Mouse (Mus musculus): ENCODE data around the gene Rasl12. TPM values are rescaled to one million over a fixed set of nuclear protein-coding genes. Genes with fewer than 3 reads are reported as not detected.

Gene Rasl12
- polyA plus RNA-seq, 1 experiment from 2014 or later, result 6.3 TPM

GRCm38 (mm10) chr9:65381017-65381590, 17.2 kb upstream of the Rasl12 start:
- 76% methylated on average over 4 of the region's 4 CpGs for WGBS
- H3K4me1 ChIP-seq, result no peaks in the 10 kb centered on the region
- no peak for ATAC-seq
- no peak overlapping the region for H3K4me3 ChIP-seq
- H3K27me3 ChIP-seq, result no peaks in the 10 kb centered on the region
- no peaks in the 10 kb centered on the region for H3K9me3 ChIP-seq (replicated peaks)
- no peak overlapping the region for H3K4me2 ChIP-seq
- H3K27ac ChIP-seq, result no peak overlapping the region
- no peak overlapping the region for H3K9ac ChIP-seq
- H3K36me3 ChIP-seq (ENCODE audit: poor library complexity, severe bottlenecking), result peaks cover 12% of the 10 kb centered on the region; the same call in 1 of the 2 replicates

- no peak overlapping the region for H3K9ac ChIP-seq
- 0 out of 2 replicates have a peak, but pooled peaks cover 9% of the 10 kb centered on the region for H3K4me1 ChIP-seq
- peaks cover 8% of the 10 kb centered on the region; the same call in 1 of the 2 replicates for H3K36me3 ChIP-seq (ENCODE audit: poor library complexity, severe bottlenecking)
- WGBS, result 79% methylated on average over 6 of the region's 6 CpGs
- H3K4me3 ChIP-seq, result no peak overlapping the region
- no peaks in the 10 kb centered on the region for H3K9me3 ChIP-seq (replicated peaks)
- ATAC-seq, result no peak
- no peak overlapping the region for H3K4me2 ChIP-seq
- H3K27me3 ChIP-seq, result no peaks in the 10 kb centered on the region
- H3K27ac ChIP-seq, result no peak overlapping the region
Measured at GRCm38 (mm10) chr9:65382031-65382750, 16.1 kb upstream of the Rasl12 start.

GRCm38 (mm10) chr9:65382751-65383097, 15.6 kb upstream of the Rasl12 start:
- Histone ChIP-seq H3K36me3 (ENCODE audit: poor library complexity, severe bottlenecking) (peaks cover 2% of the 10 kb centered on the region; the same call in 1 of the 2 replicates), H3K9ac (no peak overlapping the region), H3K4me3 (no peak overlapping the region), H3K4me2 (no peak overlapping the region), H3K27ac (no peak overlapping the region), H3K9me3 (replicated peaks) (no peaks in the 10 kb centered on the region), H3K4me1 (0 out of 2 replicates have a peak, but pooled peaks cover 9% of the 10 kb centered on the region), H3K27me3 (no peaks in the 10 kb centered on the region)
- WGBS, result 56% methylated on average over 3 of the region's 3 CpGs
- no peak for ATAC-seq

- ATAC-seq, result no peak
- 57% methylated on average over 3 of the region's 3 CpGs for WGBS
- no peaks in the 10 kb centered on the region for H3K36me3 ChIP-seq (ENCODE audit: poor library complexity, severe bottlenecking)
Measured at GRCm38 (mm10) chr9:65384276-65384675, 14.0 kb upstream of the Rasl12 start.

GRCm38 (mm10) chr9:65386373-65387140, 11.7 kb upstream of the Rasl12 start:
- Histone ChIP-seq H3K9me3 (replicated peaks) (no peaks in the 10 kb centered on the region), H3K4me3 (no peak overlapping the region), H3K9ac (no peak overlapping the region), H3K36me3 (ENCODE audit: poor library complexity, severe bottlenecking) (no peaks in the 10 kb centered on the region), H3K4me1 (peaks cover 15% of the 10 kb centered on the region), H3K4me2 (no peak overlapping the region), H3K27me3 (peaks cover 30% of the 10 kb centered on the region), H3K27ac (no peak overlapping the region)
- 37% methylated on average over 8 of the region's 8 CpGs for WGBS
- no peak for ATAC-seq

More at GRCm38 (mm10) chr9:65384276-65384675, 14.0 kb upstream of the Rasl12 start:
- 0 out of 2 replicates have a peak, but pooled peaks cover 9% of the 10 kb centered on the region for H3K4me1 ChIP-seq
- no peak overlapping the region for H3K4me2 ChIP-seq
- no peak overlapping the region for H3K4me3 ChIP-seq
- H3K27me3 ChIP-seq, result peaks cover 7% of the 10 kb centered on the region
- H3K27ac ChIP-seq, result no peak overlapping the region
- H3K9ac ChIP-seq, result no peak overlapping the region
- no peaks in the 10 kb centered on the region for H3K9me3 ChIP-seq (replicated peaks)

- H3K9ac ChIP-seq, result peak overlapping the region; percentile 40; the same call in 1 of the 2 replicates
- H3K9me3 ChIP-seq (replicated peaks), result no peaks in the 10 kb centered on the region
- peak; percentile 58 for ATAC-seq
- H3K27me3 ChIP-seq, result peaks cover 51% of the 10 kb centered on the region
- peak overlapping the region; percentile 61 for H3K4me2 ChIP-seq
- H3K27ac ChIP-seq, result no peak overlapping the region
- H3K36me3 ChIP-seq (ENCODE audit: poor library complexity, severe bottlenecking), result no peaks in the 10 kb centered on the region
- peaks cover 15% of the 10 kb centered on the region for H3K4me1 ChIP-seq
- 18% methylated on average over 92 of the region's 96 CpGs for WGBS
- H3K4me3 ChIP-seq, result peak overlapping the region; percentile 41
Measured at GRCm38 (mm10) chr9:65390752-65391612, 7.3 kb upstream of the Rasl12 start.

GRCm38 (mm10) chr9:65391613-65391964, 6.7 kb upstream of the Rasl12 start, which contains the start of gene Kbtbd13:
Kbtbd13 (minus strand) TSS chr9:65391652.
- Histone ChIP-seq H3K9ac (peak within 1 kb of the TSS; percentile 40; the same call in 1 of the 2 replicates), H3K27me3 (peaks cover 55% of the 10 kb centered on the region)

GRCm38 (mm10) chr9:65392638-65393364, 5.5 kb upstream of the Rasl12 start:
- Histone ChIP-seq H3K36me3 (ENCODE audit: poor library complexity, severe bottlenecking) (no peaks in the 10 kb centered on the region), H3K27ac (no peak overlapping the region), H3K9me3 (replicated peaks) (no peaks in the 10 kb centered on the region), H3K9ac (no peak overlapping the region), H3K27me3 (peaks cover 55% of the 10 kb centered on the region), H3K4me3 (no peak overlapping the region), H3K4me1 (peaks cover 7% of the 10 kb centered on the region), H3K4me2 (no peak overlapping the region)
- ATAC-seq, result no peak
- WGBS, result 30% methylated on average over 6 of the region's 6 CpGs

More at GRCm38 (mm10) chr9:65391613-65391964, 6.7 kb upstream of the Rasl12 start, which contains the start of gene Kbtbd13:
- Histone ChIP-seq H3K4me1 (peaks cover 10% of the 10 kb centered on the region), H3K9me3 (replicated peaks) (no peaks in the 10 kb centered on the region), H3K36me3 (ENCODE audit: poor library complexity, severe bottlenecking) (no peaks in the 10 kb centered on the region), H3K4me3 (peak within 1 kb of the TSS; percentile 41), H3K27ac (no peak within 1 kb of the TSS), H3K4me2 (peak within 1 kb of the TSS; percentile 61)
- 42% methylated on average over 8 of the region's 8 CpGs for WGBS
- no peak for ATAC-seq

- WGBS, result 53% methylated on average over 2 of the region's 2 CpGs
- Histone ChIP-seq H3K4me3 (no peak overlapping the region), H3K4me1 (peaks cover 15% of the 10 kb centered on the region), H3K4me2 (no peak overlapping the region), H3K36me3 (ENCODE audit: poor library complexity, severe bottlenecking) (no peaks in the 10 kb centered on the region), H3K27me3 (peaks cover 55% of the 10 kb centered on the region), H3K9ac (no peak overlapping the region), H3K27ac (no peak overlapping the region), H3K9me3 (replicated peaks) (no peaks in the 10 kb centered on the region)
- no peak for ATAC-seq
Measured at GRCm38 (mm10) chr9:65393606-65394005, 4.7 kb upstream of the Rasl12 start.

- no peaks in the 10 kb centered on the region for H3K9me3 ChIP-seq (replicated peaks)
- no peak overlapping the region for H3K4me2 ChIP-seq
- WGBS, result 72% methylated on average over 2 of the region's 2 CpGs
- no peak overlapping the region for H3K27ac ChIP-seq
- H3K36me3 ChIP-seq (ENCODE audit: poor library complexity, severe bottlenecking), result no peaks in the 10 kb centered on the region
- H3K9ac ChIP-seq, result no peak overlapping the region
- H3K4me3 ChIP-seq, result no peak overlapping the region
- no peak for ATAC-seq
- peaks cover 19% of the 10 kb centered on the region for H3K4me1 ChIP-seq
- peaks cover 47% of the 10 kb centered on the region for H3K27me3 ChIP-seq
Measured at GRCm38 (mm10) chr9:65394360-65394759, 3.9 kb upstream of the Rasl12 start.

- H3K27me3 ChIP-seq, result 0 out of 2 replicates have a peak, but pooled peaks cover 4% of the 10 kb centered on the region
- peaks cover 21% of the 10 kb centered on the region for H3K4me1 ChIP-seq
- no peaks in the 10 kb centered on the region for H3K9me3 ChIP-seq (replicated peaks)
- H3K4me3 ChIP-seq, result no peak overlapping the region
- no peak overlapping the region for H3K4me2 ChIP-seq
- no peak overlapping the region for H3K27ac ChIP-seq
- ATAC-seq, result no peak
- H3K9ac ChIP-seq, result no peak overlapping the region
- no peaks in the 10 kb centered on the region for H3K36me3 ChIP-seq (ENCODE audit: poor library complexity, severe bottlenecking)
- 93% methylated on average over 6 of the region's 6 CpGs for WGBS
Measured at GRCm38 (mm10) chr9:65399934-65400333, 1.6 kb downstream of the Rasl12 start.
